Mouse (Mus musculus) embryonic fibroblast, embryonic 13.5 days (primary cell): Measurements from ENCODE around the gene Gcn1l1. TPM values are rescaled to one million over a fixed set of nuclear protein-coding genes. Genes with fewer than 3 reads are reported as not detected.

Source experiments
- H3K27ac ChIP-seq: 2 replicates; pipeline ENCODE4 v1.5.1; 2012; ENCODE audit warnings: low read length, control low read depth, inconsistent platforms; ENCODE audit not compliant: insufficient read depth
- H3K4me1 ChIP-seq: 2 replicates; pipeline ENCODE4 v1.6.1; 2011; ENCODE audit warnings: low read length; ENCODE audit not compliant: control insufficient read depth, insufficient read depth
- H3K4me3 ChIP-seq: 2 replicates; pipeline ENCODE4 v1.5.1; 2011; ENCODE audit warnings: mild to moderate bottlenecking, control low read depth, low read length; ENCODE audit not compliant: insufficient read depth
- CTCF ChIP-seq: IDR thresholded peaks from 2 replicates; pipeline ENCODE4 v1.5.1; 2011; ENCODE audit warnings: mild to moderate bottlenecking, control low read depth, low read length, moderate library complexity, borderline replicate concordance; ENCODE audit not compliant: insufficient read depth
- POLR2A ChIP-seq: IDR thresholded peaks from 2 replicates; pipeline ENCODE4 v1.6.1; 2011; ENCODE audit warnings: low read depth, mild to moderate bottlenecking, control low read depth, low read length, moderate library complexity
- polyA plus RNA-seq: library from polyadenylated mRNA; stranded (reverse); fragments of >200 nt; gene quantifications from 2 replicates; pipeline ENCODE4 v1.2.4, GENCODE M21; 2011; ENCODE audit warnings: low read depth; ENCODE audit not compliant: missing spikeins, insufficient read length

Gene Gcn1l1
- polyA plus RNA-seq, 1 experiment: 39.5 TPM

DNA sequence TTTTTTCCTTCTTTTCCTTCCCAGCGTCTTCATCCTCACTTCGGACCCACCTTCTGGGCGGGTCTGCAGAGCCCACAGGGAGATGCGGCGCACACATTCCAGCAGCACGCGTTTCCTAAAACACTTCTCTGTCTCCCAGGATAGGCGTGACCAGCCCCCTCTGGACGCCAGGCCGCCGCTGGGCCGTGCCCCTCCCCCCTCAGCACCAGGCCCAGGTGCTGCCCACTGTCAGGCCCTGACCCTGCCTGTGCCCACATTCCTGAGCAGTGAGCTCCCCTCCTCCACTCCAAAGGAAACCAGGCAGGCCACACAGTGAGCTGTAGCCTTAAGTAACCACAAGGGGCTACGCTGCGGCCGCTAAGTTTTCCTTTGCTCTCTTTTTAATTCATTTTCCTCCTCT lies 41.1 kb upstream of the Gcn1l1 start:
- H3K4me3 ChIP-seq: no peak overlapping the region
- TF ChIP-seq POLR2A: no peak
- no peak for TF ChIP-seq CTCF
- no peak overlapping the region for H3K27ac ChIP-seq
- H3K4me1 ChIP-seq: peaks cover 26% of the 10 kb centered on the region

DNA sequence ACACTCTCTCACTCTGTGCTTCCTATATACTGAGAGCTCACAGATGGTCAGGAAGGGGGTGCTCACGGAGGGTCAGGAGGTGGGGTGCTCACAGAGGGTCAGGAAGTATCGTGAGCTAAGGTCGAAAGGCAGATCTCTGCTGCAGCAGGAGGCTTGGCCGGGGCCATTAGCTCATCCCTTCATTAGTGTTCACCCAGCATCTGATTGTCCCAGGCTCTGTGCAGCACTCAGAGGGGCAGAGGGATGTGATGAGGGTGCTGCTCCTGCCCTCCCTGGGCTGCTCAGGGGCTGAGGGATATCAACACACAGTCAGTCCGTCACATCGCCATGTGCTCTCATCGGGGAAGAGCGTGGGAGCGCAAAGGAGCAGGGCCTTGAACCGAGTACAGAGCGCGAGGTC lies 40.6 kb upstream of the Gcn1l1 start:
- Histone ChIP-seq H3K4me1 (peaks cover 29% of the 10 kb centered on the region), H3K4me3 (no peak overlapping the region), H3K27ac (no peak overlapping the region)
- TF ChIP-seq CTCF (no peak), POLR2A (no peak)

DNA sequence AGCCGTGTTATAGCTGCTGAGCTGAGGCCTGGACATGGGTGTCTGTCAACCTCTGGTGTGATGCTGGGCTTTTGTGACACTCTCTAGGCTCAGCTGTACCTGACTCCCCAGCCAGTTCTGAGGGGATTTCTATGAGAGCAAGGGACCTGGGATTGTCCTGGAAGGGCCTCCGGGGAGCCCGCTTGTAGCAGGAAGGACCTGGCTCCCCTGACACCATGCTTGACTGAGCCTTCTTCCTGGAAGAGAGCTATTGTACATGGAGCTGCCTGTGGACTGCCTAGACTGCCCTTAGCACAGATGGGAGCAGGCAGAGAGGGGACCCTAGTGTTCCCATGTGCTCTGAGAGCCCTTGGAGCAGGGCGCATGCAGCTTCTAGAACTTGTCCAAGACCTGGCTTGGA lies 39.6 kb upstream of the Gcn1l1 start:
- H3K27ac ChIP-seq: no peak overlapping the region
- no peak overlapping the region for H3K4me3 ChIP-seq
- H3K4me1 ChIP-seq: peaks cover 31% of the 10 kb centered on the region
- TF ChIP-seq POLR2A (no peak), CTCF (no peak)

DNA sequence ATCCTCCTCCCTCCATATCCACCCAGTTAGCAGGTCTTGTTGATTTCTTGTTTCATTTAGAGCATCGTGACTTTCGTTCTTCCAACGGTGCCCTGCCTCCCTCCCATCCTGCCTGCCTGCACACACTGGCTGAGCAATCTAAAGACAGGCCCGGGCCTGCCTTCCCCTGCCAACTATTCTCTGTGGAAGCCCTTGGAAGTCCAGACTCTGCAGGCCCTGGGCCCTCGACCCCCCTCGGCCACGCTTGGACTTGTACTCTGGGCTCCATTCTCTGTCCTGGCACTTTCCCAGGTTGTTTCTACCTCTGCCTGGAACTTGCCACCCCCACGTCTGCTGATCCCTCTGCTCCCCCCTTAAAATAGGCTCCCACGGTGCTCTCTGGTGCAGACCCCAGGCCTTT lies 39.1 kb upstream of the Gcn1l1 start:
- no peak for TF ChIP-seq CTCF
- TF ChIP-seq POLR2A: no peak
- H3K4me3 ChIP-seq: no peak overlapping the region
- no peak overlapping the region for H3K27ac ChIP-seq
- H3K4me1 ChIP-seq: peaks cover 33% of the 10 kb centered on the region

DNA sequence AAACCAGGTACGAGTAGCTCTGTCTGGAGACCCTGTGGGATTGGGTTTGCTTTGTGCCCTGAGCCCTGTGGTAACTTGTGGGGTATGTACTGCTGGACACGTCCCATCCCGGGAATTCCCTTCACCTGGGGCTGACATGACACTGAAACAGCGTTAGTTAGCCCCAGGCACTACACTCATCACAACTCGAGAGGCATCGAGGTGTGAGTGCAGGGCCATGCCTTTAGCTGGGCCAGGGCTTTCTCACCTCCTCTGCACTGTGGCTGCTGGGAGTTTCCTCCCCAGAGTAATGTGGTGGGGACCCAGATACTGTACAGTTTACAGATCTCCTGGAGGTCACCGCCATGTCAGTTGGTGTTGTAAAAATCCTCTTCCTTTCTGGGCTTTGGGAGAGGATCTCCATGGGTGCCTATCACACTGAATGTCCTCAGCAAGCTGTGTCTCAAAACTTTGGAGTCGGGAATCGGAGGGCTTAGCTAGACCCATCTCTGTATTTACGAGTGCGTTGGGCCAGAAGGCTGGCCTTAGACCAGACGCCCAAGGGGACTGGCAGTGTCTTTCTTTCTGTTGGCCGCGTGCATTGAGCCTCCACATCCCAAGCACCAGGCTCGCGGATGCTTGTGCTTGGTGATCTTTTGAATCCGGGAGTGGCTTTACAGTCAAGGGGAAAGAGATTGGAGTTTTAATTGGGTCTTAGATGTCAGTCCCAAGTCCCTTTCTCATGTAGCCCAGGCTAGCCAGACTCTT lies 38.4 kb upstream of the Gcn1l1 start:
- Histone ChIP-seq H3K27ac (no peak overlapping the region), H3K4me3 (no peak overlapping the region), H3K4me1 (peaks cover 35% of the 10 kb centered on the region)
- TF ChIP-seq POLR2A (no peak), CTCF (no peak)

DNA sequence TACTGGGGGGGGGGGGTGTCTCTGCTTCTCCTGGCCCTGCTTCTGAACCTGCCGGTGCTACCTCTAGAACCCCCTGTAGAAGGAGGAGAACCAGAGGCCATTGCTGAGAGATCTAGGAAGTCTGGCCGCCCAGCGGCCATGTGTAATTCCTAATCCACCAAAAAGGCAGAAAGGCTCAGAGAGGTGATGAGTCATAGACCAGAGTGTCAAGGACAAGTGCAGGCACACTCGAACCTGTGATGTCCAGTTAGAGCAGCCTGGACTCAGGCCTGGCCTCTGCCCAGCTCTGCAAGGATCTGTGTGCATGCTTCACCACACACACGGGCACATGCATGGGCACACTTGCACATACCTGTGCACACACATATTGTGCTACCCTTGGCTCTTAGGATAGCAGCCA lies 36.9 kb upstream of the Gcn1l1 start:
- Histone ChIP-seq H3K27ac (no peak overlapping the region), H3K4me3 (no peak overlapping the region), H3K4me1 (peaks cover 35% of the 10 kb centered on the region)
- TF ChIP-seq CTCF (no peak), POLR2A (no peak)

DNA sequence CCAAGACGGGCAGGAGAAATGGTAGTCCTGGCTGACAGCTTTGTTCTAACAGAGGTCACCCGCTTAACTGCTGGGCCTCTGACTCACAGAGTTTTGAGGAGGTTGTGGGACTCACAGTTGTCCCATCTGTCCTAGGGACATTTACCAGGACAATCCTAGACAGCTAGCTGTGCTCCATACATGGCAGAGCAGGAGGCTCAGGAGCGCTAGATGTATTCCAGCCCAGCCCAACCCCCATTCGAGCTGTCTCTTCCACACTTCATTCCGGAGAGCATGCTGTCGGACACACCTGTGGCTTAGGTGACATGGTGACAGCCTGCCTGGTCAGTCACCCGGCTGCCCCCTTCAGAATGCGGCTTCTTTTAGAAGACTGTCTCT lies 35.7 kb upstream of the Gcn1l1 start:
- H3K4me1 ChIP-seq: peaks cover 35% of the 10 kb centered on the region
- no peak overlapping the region for H3K27ac ChIP-seq
- H3K4me3 ChIP-seq: no peak overlapping the region
- TF ChIP-seq POLR2A (no peak), CTCF (no peak)

DNA sequence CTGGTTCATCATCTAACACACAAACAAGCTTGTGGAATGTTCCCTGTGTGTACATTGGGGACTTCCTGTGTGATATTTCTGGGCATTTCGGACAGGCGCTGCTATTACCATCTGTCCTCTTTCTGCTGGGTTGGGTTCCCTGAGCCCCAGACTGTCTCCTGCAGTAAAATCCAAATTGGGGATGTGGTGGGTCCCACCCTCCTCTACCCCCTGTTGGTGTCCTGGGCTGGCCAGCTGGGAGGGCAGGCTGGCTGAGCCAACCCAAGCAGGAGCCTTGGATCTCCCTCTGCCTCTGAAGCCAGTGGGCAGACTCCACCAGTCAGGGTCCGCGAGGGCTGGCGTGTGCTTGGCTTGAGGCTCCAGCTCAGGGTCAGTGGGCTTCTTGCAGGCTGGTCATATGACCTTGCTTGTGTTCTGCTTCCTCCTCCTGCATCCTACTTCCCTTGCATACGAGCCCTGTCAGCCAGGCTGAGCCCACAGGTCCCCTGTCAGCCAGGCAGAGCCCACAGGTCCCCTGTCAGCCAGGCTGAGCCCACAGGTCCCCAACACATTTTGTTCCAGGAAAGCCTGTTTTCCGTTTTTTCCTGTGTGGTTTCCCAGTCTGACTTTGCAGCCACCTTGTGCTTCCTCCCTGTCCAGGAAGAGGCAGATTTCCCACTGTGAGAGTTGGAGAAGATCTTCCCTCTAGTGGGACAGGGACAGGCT lies 35.2 kb upstream of the Gcn1l1 start:
- H3K4me1 ChIP-seq: peaks cover 35% of the 10 kb centered on the region
- H3K4me3 ChIP-seq: no peak overlapping the region
- TF ChIP-seq POLR2A (no peak), CTCF (no peak)
- no peak overlapping the region for H3K27ac ChIP-seq

DNA sequence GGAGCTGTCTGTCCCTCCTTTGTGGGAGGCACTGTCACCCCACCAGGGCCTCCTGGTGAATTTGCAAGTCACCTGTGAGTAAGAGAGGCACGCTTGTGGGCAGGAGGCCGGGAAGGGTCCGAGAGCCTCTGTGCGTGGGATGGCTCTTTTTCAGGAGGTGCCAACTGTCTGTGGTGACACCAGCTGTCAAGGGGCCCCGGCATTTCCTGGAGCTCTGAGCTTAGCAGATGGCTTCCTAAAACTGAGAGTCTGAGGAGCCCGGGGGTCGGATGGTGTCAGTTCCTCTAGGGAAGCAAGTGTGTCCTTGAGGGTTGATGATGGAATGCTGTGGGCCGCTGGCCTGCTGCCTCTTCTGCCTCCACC lies 34.6 kb upstream of the Gcn1l1 start:
- no peak overlapping the region for H3K27ac ChIP-seq
- H3K4me3 ChIP-seq: no peak overlapping the region
- TF ChIP-seq POLR2A (no peak), CTCF (no peak)
- H3K4me1 ChIP-seq: peaks cover 39% of the 10 kb centered on the region

DNA sequence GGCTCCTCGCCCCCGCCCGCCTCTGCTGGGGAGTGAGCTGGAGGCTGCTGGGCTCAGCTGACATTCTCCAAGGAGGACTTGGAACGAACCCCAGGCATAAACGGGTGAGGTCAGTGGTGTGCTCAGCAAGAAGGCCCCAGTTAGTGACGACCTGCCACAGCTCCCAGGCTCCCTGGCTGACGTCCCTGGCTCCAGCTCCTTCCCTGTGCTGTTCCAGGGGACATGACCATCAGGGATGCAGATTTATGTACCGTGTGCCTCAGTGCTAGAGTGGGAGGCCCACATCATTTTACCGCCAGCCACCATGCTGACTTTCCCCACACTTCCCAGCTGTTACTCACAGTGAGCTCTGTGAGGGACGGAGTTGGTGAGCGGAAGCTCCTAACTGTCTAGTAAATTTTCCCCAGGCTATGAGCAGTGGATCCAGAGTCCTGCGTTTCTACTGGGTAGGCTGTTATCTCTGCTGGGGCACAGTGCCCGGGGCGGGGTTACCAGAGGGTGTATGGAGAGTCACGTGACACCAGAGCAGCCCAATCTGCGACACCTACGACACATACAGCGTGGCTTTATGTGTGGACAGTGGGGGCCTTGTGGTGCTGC lies 33.3 kb upstream of the Gcn1l1 start:
- H3K4me3 ChIP-seq: no peak overlapping the region
- H3K27ac ChIP-seq: peak overlapping the region; percentile 41
- no peak for TF ChIP-seq CTCF
- no peak for TF ChIP-seq POLR2A
- H3K4me1 ChIP-seq: peaks cover 46% of the 10 kb centered on the region
